26 mouse cellular contexts compared by ENCODE assay signal in the genomic region with DNA sequence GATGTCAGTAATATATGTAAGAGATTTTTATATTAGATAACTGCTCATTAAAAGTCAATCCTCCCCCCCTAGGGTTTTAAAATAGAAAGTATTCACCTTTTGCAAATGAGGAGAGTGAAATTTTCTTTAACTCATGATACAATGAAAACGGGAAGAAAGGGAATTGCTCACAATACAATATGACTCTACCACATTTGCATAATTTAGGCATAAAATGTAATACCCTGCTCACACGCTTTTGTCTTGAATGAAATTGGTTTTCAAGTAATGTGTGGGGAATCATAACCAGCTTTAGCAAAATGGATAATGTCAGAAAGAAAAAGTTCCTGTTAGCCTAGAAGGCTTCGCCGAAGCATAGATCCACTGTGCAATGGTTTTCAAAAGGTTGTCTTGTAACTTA.
"Had no signal": no experiment of that assay in that cellular context is flagged by ENCODE, and none has a peak within 500 bp of the region (broad histone marks: within the 10 kb centered on the region; RNA-seq: fewer than 3 reads in every experiment).

No protein-coding gene starts in this region.

- H3K4me2 ChIP-seq: heart, embryonic 12.5 days; hindbrain, embryonic 12.5 days; hindbrain, embryonic 14.5 days; intestine, embryonic 15.5 days; limb, embryonic 12.5 days; liver, embryonic 11.5 days; liver, embryonic 13.5 days had no signal

- H3K9me3 ChIP-seq: heart, embryonic 10.5 days; heart, embryonic 12.5 days; hindbrain, embryonic 10.5 days; hindbrain, embryonic 12.5 days; intestine, embryonic 15.5 days; limb, embryonic 10.5 days; limb, embryonic 12.5 days; liver, embryonic 13.5 days had no signal

- H3K27ac ChIP-seq: gastrocnemius, adult 2 months; heart, embryonic 10.5 days; hindbrain, embryonic 10.5 days; hindbrain, embryonic 12.5 days; hindbrain, embryonic 14.5 days; intestine, embryonic 15.5 days; limb, embryonic 10.5 days; limb, embryonic 12.5 days; liver, embryonic 13.5 days had no signal

- H3K36me3 ChIP-seq: heart, embryonic 10.5 days; heart, embryonic 12.5 days; hindbrain, embryonic 10.5 days; hindbrain, embryonic 12.5 days; intestine, embryonic 15.5 days; limb, embryonic 10.5 days; limb, embryonic 12.5 days; liver, embryonic 13.5 days had no signal

- ATAC-seq: hindbrain, embryonic 16.5 days; inflammation-experienced regulatory T-cells, adult 6 months; intestine, embryonic 15.5 days; intestine, postnatal 0 days had no signal

- H3K27me3 ChIP-seq: heart, embryonic 12.5 days; hindbrain, embryonic 12.5 days; intestine, embryonic 15.5 days; limb, embryonic 12.5 days; liver, embryonic 13.5 days had no signal

- H3K4me3 ChIP-seq: gastrocnemius, adult 2 months; heart, embryonic 10.5 days; heart, embryonic 12.5 days; hindbrain, embryonic 10.5 days; hindbrain, embryonic 12.5 days; intestine, embryonic 15.5 days; limb, embryonic 10.5 days; limb, embryonic 12.5 days; liver, embryonic 13.5 days had no signal

- H3K9ac ChIP-seq: heart, embryonic 12.5 days; hindbrain, embryonic 12.5 days; hindbrain, embryonic 14.5 days; intestine, embryonic 15.5 days; limb, embryonic 12.5 days; liver, embryonic 13.5 days had no signal

- H3K4me1 ChIP-seq: heart, embryonic 10.5 days; heart, embryonic 12.5 days; hindbrain, embryonic 10.5 days; hindbrain, embryonic 12.5 days; intestine, embryonic 15.5 days; limb, embryonic 10.5 days; limb, embryonic 12.5 days; liver, embryonic 13.5 days had no signal

- DNase-seq: gastrocnemius, adult 2 months; gastrocnemius, postnatal 10 days; gastrocnemius, postnatal 25 days; heart, adult 18-20 months; heart, postnatal 10 days; heart, postnatal 4 days; kidney, adult 18-20 months; kidney, adult 8-10 months; kidney, postnatal 10 days; kidney, postnatal 25 days; kidney, postnatal 4 days; layer of hippocampus, adult 9-11 months; liver; liver, embryonic 13.5 days had no signal
